Mouse (Mus musculus) heart, adult 2 months (tissue): Measurements from ENCODE around the gene Xpo6.

Experiments used
- CTCF ChIP-seq: fragments of 200-600 bp; IDR thresholded peaks from 2 replicates; pipeline ENCODE4 v1.8.1; 2022; ENCODE audit warnings: antibody characterized with exemption, mild to moderate bottlenecking, moderate library complexity
- EP300 ChIP-seq: fragments of 200-500 bp; IDR thresholded peaks from 2 replicates; pipeline ENCODE4 v1.6.1; 2011; ENCODE audit warnings: low read depth, low read length, control low read depth; ENCODE audit not compliant: insufficient read depth
- POLR2A ChIP-seq: fragments of 200-500 bp; IDR thresholded peaks from 2 replicates; pipeline ENCODE4 v1.6.1; 2011; ENCODE audit warnings: mild to moderate bottlenecking, low read depth, low read length, control low read depth; ENCODE audit not compliant: insufficient read depth

- TF ChIP-seq POLR2A (no peak), EP300 (no peak), CTCF (no peak)
These were observed 102.9 kb downstream of the Xpo6 start for GRCm38 (mm10) chr7:126097219-126097915.
